14 mouse cellular contexts compared by ENCODE assay signal in genomic region chr11:70435476-70435875, GRCm38 (mm10). TPM values are rescaled to one million over a fixed set of nuclear protein-coding genes. Genes with fewer than 3 reads are reported as not detected.
DNase-seq lines count a peak whose midpoint lies in the region; ATAC-seq and TF ChIP-seq lines count a peak whose summit lies in the region.
"Had no signal": no experiment of that assay in that cellular context is flagged by ENCODE, and none has a peak within 500 bp of the region (broad histone marks: within the 10 kb centered on the region; RNA-seq: fewer than 3 reads in every experiment).

No protein-coding gene starts in this region.

- H3K9me3 ChIP-seq in forebrain, embryonic 16.5 days (ENCODE audit: control insufficient read depth, low read length) = no peaks in the 10 kb centered on the region
- H3K9me3 ChIP-seq in forebrain, embryonic 10.5 days = no peaks in the 10 kb centered on the region
- no peaks in the 10 kb centered on the region for H3K9me3 ChIP-seq in midbrain, embryonic 14.5 days (ENCODE audit: control insufficient read depth, low read length)
- H3K9me3 ChIP-seq in midbrain, embryonic 10.5 days (replicated peaks) = no peaks in the 10 kb centered on the region
- H3K9me3 ChIP-seq in liver, embryonic 12.5 days (replicated peaks) = no peaks in the 10 kb centered on the region
- H3K9me3 ChIP-seq: embryonic facial prominence, embryonic 13.5 days had no signal

- DNase-seq in forebrain, embryonic 10.5 days (ENCODE audit: extremely low spot score, low spot score) = no peak
- DNase-seq in midbrain, embryonic 14.5 days = no peak
- DNase-seq in midbrain, embryonic 10.5 days (ENCODE audit: low spot score) = no peak
- peak; percentile 78 for DNase-seq in thymus, postnatal 14 days
- DNase-seq in left cerebral cortex, postnatal 25 days (ENCODE audit: low spot score in 2 of 2) = no peak
- no peak for DNase-seq in left cerebral cortex, adult 2 months (ENCODE audit: extremely low spot score in 1 of 2, low spot score in 2 of 2)
- DNase-seq: adrenal gland, postnatal 14 days; cerebellum, adult 8-10 months; kidney, postnatal 25 days had no signal

- peaks cover 23% of the 10 kb centered on the region for H3K4me1 ChIP-seq in forebrain, embryonic 16.5 days (replicated peaks; ENCODE audit: control insufficient read depth, insufficient read depth, low read length)
- peaks cover 47% of the 10 kb centered on the region for H3K4me1 ChIP-seq in forebrain, embryonic 10.5 days
- H3K4me1 ChIP-seq in midbrain, embryonic 14.5 days (ENCODE audit: control insufficient read depth, insufficient read depth, low read length) = peaks cover 18% of the 10 kb centered on the region
- peaks cover 45% of the 10 kb centered on the region for H3K4me1 ChIP-seq in midbrain, embryonic 10.5 days
- peaks cover 60% of the 10 kb centered on the region for H3K4me1 ChIP-seq in liver, embryonic 12.5 days

- no peak for ATAC-seq in forebrain, embryonic 16.5 days
- no peak for ATAC-seq in midbrain, embryonic 14.5 days (ENCODE audit: low FRiP score, low TSS enrichment)
- no peak for ATAC-seq in liver, embryonic 12.5 days

- WGBS in forebrain, embryonic 16.5 days = 80% methylated on average over 5 of the region's 5 CpGs
- WGBS in forebrain, embryonic 10.5 days = 85% methylated on average over 5 of the region's 5 CpGs
- 91% methylated on average over 5 of the region's 5 CpGs for WGBS in midbrain, embryonic 14.5 days
- 81% methylated on average over 5 of the region's 5 CpGs for WGBS in midbrain, embryonic 10.5 days
- 12% methylated on average over 5 of the region's 5 CpGs for WGBS in liver, embryonic 12.5 days (ENCODE audit: insufficient replicate concordance)

- intact Hi-C loops in left cerebral cortex, postnatal 25 days (cut with DNase I) = no loop called here
- intact Hi-C loops in left cerebral cortex, adult 2 months (cut with DNase I) = no loop called here

- H3K27ac ChIP-seq in forebrain, embryonic 16.5 days (ENCODE audit: low read length) = no peak overlapping the region
- no peak overlapping the region for H3K27ac ChIP-seq in forebrain, embryonic 10.5 days
- no peak overlapping the region for H3K27ac ChIP-seq in midbrain, embryonic 14.5 days (replicated peaks; ENCODE audit: low read depth, low read length)
- no peak overlapping the region for H3K27ac ChIP-seq in midbrain, embryonic 10.5 days (replicated peaks)
- peak overlapping the region; percentile 45; the same call in 1 of the 2 replicates for H3K27ac ChIP-seq in liver, embryonic 12.5 days
- no peak overlapping the region for H3K27ac ChIP-seq in left cerebral cortex, adult 2 months
- H3K27ac ChIP-seq: embryonic facial prominence, embryonic 13.5 days had no signal

- no peak overlapping the region for H3K4me2 ChIP-seq in forebrain, embryonic 16.5 days (ENCODE audit: low read length)
- no peak overlapping the region for H3K4me2 ChIP-seq in midbrain, embryonic 14.5 days (ENCODE audit: low read length)
- peak overlapping the region; percentile 96 for H3K4me2 ChIP-seq in liver, embryonic 12.5 days
- H3K4me2 ChIP-seq: embryonic facial prominence, embryonic 13.5 days had no signal

- H3K9ac ChIP-seq in forebrain, embryonic 16.5 days (replicated peaks; ENCODE audit: low read depth, low read length) = 0 out of 2 replicates have a peak overlapping the region, but pooled peaks have one; percentile 13
- H3K9ac ChIP-seq in midbrain, embryonic 14.5 days (replicated peaks; ENCODE audit: low read length) = 0 out of 2 replicates have a peak overlapping the region, but pooled peaks have one; percentile 6
- H3K9ac ChIP-seq in liver, embryonic 12.5 days = peak overlapping the region; percentile 12; the same call in 1 of the 2 replicates
- H3K9ac ChIP-seq: embryonic facial prominence, embryonic 13.5 days had no signal

- H3K27me3 ChIP-seq in forebrain, embryonic 16.5 days (replicated peaks; ENCODE audit: control insufficient read depth, insufficient read depth, low read length) = no peaks in the 10 kb centered on the region
- no peaks in the 10 kb centered on the region for H3K27me3 ChIP-seq in forebrain, embryonic 10.5 days (ENCODE audit: poor library complexity, severe bottlenecking)
- no peaks in the 10 kb centered on the region for H3K27me3 ChIP-seq in midbrain, embryonic 14.5 days (ENCODE audit: control insufficient read depth, insufficient read depth, low read length)
- H3K27me3 ChIP-seq in midbrain, embryonic 10.5 days (ENCODE audit: low read depth, poor library complexity, severe bottlenecking) = no peaks in the 10 kb centered on the region
- no peaks in the 10 kb centered on the region for H3K27me3 ChIP-seq in liver, embryonic 12.5 days (replicated peaks)
- H3K27me3 ChIP-seq: embryonic facial prominence, embryonic 13.5 days had no signal

- TF ChIP-seq CTCF in left cerebral cortex, adult 2 months (IDR thresholded peaks at IDR 0.05) = no peak

- peaks cover 22% of the 10 kb centered on the region for H3K36me3 ChIP-seq in forebrain, embryonic 16.5 days (ENCODE audit: control insufficient read depth, insufficient read depth)
- peaks cover 52% of the 10 kb centered on the region for H3K36me3 ChIP-seq in forebrain, embryonic 10.5 days (replicated peaks)
- H3K36me3 ChIP-seq in midbrain, embryonic 14.5 days (ENCODE audit: control insufficient read depth, insufficient read depth, low read length) = peaks cover 52% of the 10 kb centered on the region
- H3K36me3 ChIP-seq in midbrain, embryonic 10.5 days = peaks cover 52% of the 10 kb centered on the region
- H3K36me3 ChIP-seq in liver, embryonic 12.5 days = peaks cover 48% of the 10 kb centered on the region

- no peak overlapping the region for H3K4me3 ChIP-seq in forebrain, embryonic 16.5 days (replicated peaks; ENCODE audit: low read length)
- H3K4me3 ChIP-seq in forebrain, embryonic 10.5 days = no peak overlapping the region; the same call in 1 of the 2 replicates
- no peak overlapping the region for H3K4me3 ChIP-seq in midbrain, embryonic 14.5 days (replicated peaks; ENCODE audit: low read depth, low read length)
- no peak overlapping the region for H3K4me3 ChIP-seq in midbrain, embryonic 10.5 days
- H3K4me3 ChIP-seq in liver, embryonic 12.5 days = peak overlapping the region; percentile 75; the same call in 1 of the 2 replicates
- H3K4me3 ChIP-seq in left cerebral cortex, adult 2 months = no peak overlapping the region
- H3K4me3 ChIP-seq: embryonic facial prominence, embryonic 13.5 days had no signal

RNA-seq across cellular contexts. Expression of gene Arrb2, which starts 3.0 kb away (rescaled TPM):
- 36.0 and 51.2 TPM in 2 replicates for polyA plus RNA-seq in forebrain, embryonic 16.5 days (2015; fragmentation: Nextera tagmentation; extraction: Ambion mirVana)
- polyA plus RNA-seq in forebrain, embryonic 10.5 days (2016; fragmentation: Nextera tagmentation; extraction: Ambion mirVana) = 31.4 and 32.9 TPM in 2 replicates
- polyA plus RNA-seq in midbrain, embryonic 14.5 days (2014; fragmentation: Nextera tagmentation; extraction: Ambion mirVana) = 56.5 and 93.0 TPM in 2 replicates
- polyA plus RNA-seq in midbrain, embryonic 10.5 days (2016; fragmentation: Nextera tagmentation; extraction: Ambion mirVana) = 28.3 and 37.4 TPM in 2 replicates
- polyA plus RNA-seq in liver, embryonic 12.5 days (2016; fragmentation: Nextera tagmentation; extraction: Ambion mirVana) = 17.9 and 22.5 TPM in 2 replicates
- 10 to 100 TPM; 64.6 to 66.7 TPM for total RNA-seq in left cerebral cortex, postnatal 25 days (2021)
- total RNA-seq in left cerebral cortex, adult 2 months (2021) = 10 to 100 TPM; 74.3 to 86.0 TPM

RNA-seq across cellular contexts. Expression of gene Med11, which starts 16.2 kb away (rescaled TPM):
- polyA plus RNA-seq in forebrain, embryonic 16.5 days (2015; fragmentation: Nextera tagmentation; extraction: Ambion mirVana) = 39.8 and 46.0 TPM in 2 replicates
- 43.5 and 44.5 TPM in 2 replicates for polyA plus RNA-seq in forebrain, embryonic 10.5 days (2016; fragmentation: Nextera tagmentation; extraction: Ambion mirVana)
- polyA plus RNA-seq in midbrain, embryonic 14.5 days (2014; fragmentation: Nextera tagmentation; extraction: Ambion mirVana) = 42.9 and 51.5 TPM in 2 replicates
- 39.7 and 44.6 TPM in 2 replicates for polyA plus RNA-seq in midbrain, embryonic 10.5 days (2016; fragmentation: Nextera tagmentation; extraction: Ambion mirVana)
- 19.7 and 21.7 TPM in 2 replicates for polyA plus RNA-seq in liver, embryonic 12.5 days (2016; fragmentation: Nextera tagmentation; extraction: Ambion mirVana)
- total RNA-seq in left cerebral cortex, postnatal 25 days (2021) = 10 to 100 TPM; 12.9 to 15.7 TPM
- total RNA-seq in left cerebral cortex, adult 2 months (2021) = 10 to 100 TPM; 13.2 to 14.8 TPM

RNA-seq across cellular contexts. Expression of gene Zmynd15, which starts 23.8 kb away (rescaled TPM):
- polyA plus RNA-seq in forebrain, embryonic 16.5 days (2015; fragmentation: Nextera tagmentation; extraction: Ambion mirVana) = 0.46 and 0.90 TPM in 2 replicates
- 0.14 and 0.38 TPM in 2 replicates for polyA plus RNA-seq in forebrain, embryonic 10.5 days (2016; fragmentation: Nextera tagmentation; extraction: Ambion mirVana)
- 0.24 and 0.61 TPM in 2 replicates for polyA plus RNA-seq in midbrain, embryonic 14.5 days (2014; fragmentation: Nextera tagmentation; extraction: Ambion mirVana)
- polyA plus RNA-seq in midbrain, embryonic 10.5 days (2016; fragmentation: Nextera tagmentation; extraction: Ambion mirVana) = 0.14 and 0.40 TPM in 2 replicates
- 0.12 and 0.23 TPM in 2 replicates for polyA plus RNA-seq in liver, embryonic 12.5 days (2016; fragmentation: Nextera tagmentation; extraction: Ambion mirVana)
- total RNA-seq in left cerebral cortex, postnatal 25 days (2021) = under 1 TPM; 0.41 to 0.94 TPM
- total RNA-seq in left cerebral cortex, adult 2 months (2021) = under 1 TPM; 0.36 to 0.44 TPM
- total RNA-seq: monocyte, adult 5-6 weeks had no signal

RNA-seq across cellular contexts. Expression of gene Cxcl16, which starts 24.3 kb away (rescaled TPM):
- 1.7 and 2.0 TPM in 2 replicates for polyA plus RNA-seq in forebrain, embryonic 16.5 days (2015; fragmentation: Nextera tagmentation; extraction: Ambion mirVana)
- 0.40 and 0.47 TPM in 2 replicates for polyA plus RNA-seq in forebrain, embryonic 10.5 days (2016; fragmentation: Nextera tagmentation; extraction: Ambion mirVana)
- 0.50 and 2.1 TPM in 2 replicates for polyA plus RNA-seq in midbrain, embryonic 14.5 days (2014; fragmentation: Nextera tagmentation; extraction: Ambion mirVana)
- 0.46 and 0.63 TPM in 2 replicates for polyA plus RNA-seq in midbrain, embryonic 10.5 days (2016; fragmentation: Nextera tagmentation; extraction: Ambion mirVana)
- 0.87 and 1.1 TPM in 2 replicates for polyA plus RNA-seq in liver, embryonic 12.5 days (2016; fragmentation: Nextera tagmentation; extraction: Ambion mirVana)
- 1 to 10 TPM in 1 of 2 experiments, under 1 TPM in 1; 0.94 to 1.2 TPM for total RNA-seq in left cerebral cortex, postnatal 25 days (2021)
- total RNA-seq in left cerebral cortex, adult 2 months (2021) = 1 to 10 TPM; 1.2 to 1.4 TPM
- total RNA-seq: hematopoietic stem cell, adult 5-6 weeks had no signal

RNA-seq across cellular contexts. Expression of gene Pelp1, which starts 25.6 kb away (rescaled TPM):
- polyA plus RNA-seq in forebrain, embryonic 16.5 days (2015; fragmentation: Nextera tagmentation; extraction: Ambion mirVana) = 35.6 and 38.5 TPM in 2 replicates
- 56.2 and 58.8 TPM in 2 replicates for polyA plus RNA-seq in forebrain, embryonic 10.5 days (2016; fragmentation: Nextera tagmentation; extraction: Ambion mirVana)
- polyA plus RNA-seq in midbrain, embryonic 14.5 days (2014; fragmentation: Nextera tagmentation; extraction: Ambion mirVana) = 28.2 and 34.0 TPM in 2 replicates
- polyA plus RNA-seq in midbrain, embryonic 10.5 days (2016; fragmentation: Nextera tagmentation; extraction: Ambion mirVana) = 52.2 and 53.2 TPM in 2 replicates
- polyA plus RNA-seq in liver, embryonic 12.5 days (2016; fragmentation: Nextera tagmentation; extraction: Ambion mirVana) = 28.6 and 29.7 TPM in 2 replicates
- total RNA-seq in left cerebral cortex, postnatal 25 days (2021) = 10 to 100 TPM; 34.9 to 42.0 TPM
- total RNA-seq in left cerebral cortex, adult 2 months (2021) = 10 to 100 TPM; 34.6 to 36.2 TPM
